Mouse (Mus musculus) intestine, embryonic 16.5 days (tissue): ENCODE data around the gene Mta1. TPM values are rescaled to one million over a fixed set of nuclear protein-coding genes. Genes with fewer than 3 reads are reported as not detected.
A peak's percentile ranks its signal among the peaks of the same experiment; 100 is the strongest.

Experiments
- ATAC-seq: fragments of 200-750 bp; cut with Nextera tagmentation; 2 replicates; pipeline ENCODE4 v1.8.0; 2017; ENCODE audit warnings: moderate TSS enrichment, moderate library complexity
- H3K27ac ChIP-seq: fragments of 300-500 bp; sonication (generic); 2 replicates; pipeline ENCODE4 v1.5.1; 2014; ENCODE audit warnings: mild to moderate bottlenecking, low read length
- H3K27me3 ChIP-seq: fragments of 300-500 bp; sonication (generic); replicated peaks from 2 replicates; pipeline ENCODE4 v1.6.1; 2014; ENCODE audit warnings: low read length, control low read depth, mixed read lengths; ENCODE audit not compliant: control insufficient read depth, insufficient read depth
- H3K36me3 ChIP-seq: fragments of 300-500 bp; sonication (generic); 2 replicates; pipeline ENCODE4 v1.6.1; 2014; ENCODE audit warnings: low read length, control low read depth; ENCODE audit not compliant: control insufficient read depth, insufficient read depth
- H3K4me1 ChIP-seq: fragments of 300-500 bp; sonication (generic); 2 replicates; pipeline ENCODE4 v1.6.1; 2014; ENCODE audit warnings: low read length, control low read depth, mixed read lengths; ENCODE audit not compliant: control insufficient read depth, insufficient read depth
- H3K4me2 ChIP-seq: fragments of 300-500 bp; sonication (generic); 2 replicates; pipeline ENCODE4 v1.6.1; 2014; ENCODE audit warnings: low read depth, low read length, control low read depth
- H3K4me3 ChIP-seq: fragments of 300-500 bp; sonication (generic); 2 replicates; pipeline ENCODE4 v1.5.1; 2014; ENCODE audit warnings: mild to moderate bottlenecking, low read length
- H3K9ac ChIP-seq: fragments of 300-500 bp; sonication (generic); 2 replicates; pipeline ENCODE4 v1.6.1; 2014; ENCODE audit warnings: low read depth, low read length
- H3K9me3 ChIP-seq: fragments of 300-500 bp; sonication (generic); 2 replicates; pipeline ENCODE4 v1.6.1; 2016; ENCODE audit warnings: low read length, control low read depth; ENCODE audit not compliant: control insufficient read depth
- WGBS: fragments of 180-500 bp; shearing (Covaris S2); extraction: QIAGEN DNeasy Blood & Tissue Kit; methylation state at CpG from one replicate; pipeline ENCODE4 v1.1.7; 2014; 5-methylcytosine and 5-hydroxymethylcytosine counted together
- microRNA-seq: library from miRNA; unstranded; fragments of <30 nt; microRNA quantifications from one replicate; pipeline ENCODE4, GENCODE M21; 2016
- polyA plus RNA-seq: library from polyadenylated mRNA; unstranded; fragments of >200 nt; fragmentation: Nextera tagmentation; extraction: Ambion mirVana; gene quantifications from 2 replicates; pipeline ENCODE4 v1.2.1, GENCODE M21; 2015

Mta1 gene
- polyA plus RNA-seq, 1 experiment from 2014 or later = 8.0 TPM

GRCm38 (mm10) chr12:113185442-113186291, 87.6 kb downstream of the Mta1 start, which contains the start of gene Tmem121:
Gene Tmem121 (plus strand): TSS chr12:113185930.
- no peaks in the 10 kb centered on the region for H3K9me3 ChIP-seq
- H3K4me2 ChIP-seq = peak within 1 kb of the TSS; percentile 88
- peaks cover 18% of the 10 kb centered on the region for H3K27me3 ChIP-seq
- H3K4me3 ChIP-seq = peak within 1 kb of the TSS; percentile 61
- 2% methylated on average over 63 of the region's 63 CpGs for WGBS
- H3K9ac ChIP-seq = peak within 1 kb of the TSS; percentile 71
- no peaks in the 10 kb centered on the region for H3K36me3 ChIP-seq
- no peak within 1 kb of the TSS for H3K27ac ChIP-seq
- ATAC-seq = peak; percentile 41; the same call in 1 of the 2 replicates
- H3K4me1 ChIP-seq = peaks cover 25% of the 10 kb centered on the region

DNA sequence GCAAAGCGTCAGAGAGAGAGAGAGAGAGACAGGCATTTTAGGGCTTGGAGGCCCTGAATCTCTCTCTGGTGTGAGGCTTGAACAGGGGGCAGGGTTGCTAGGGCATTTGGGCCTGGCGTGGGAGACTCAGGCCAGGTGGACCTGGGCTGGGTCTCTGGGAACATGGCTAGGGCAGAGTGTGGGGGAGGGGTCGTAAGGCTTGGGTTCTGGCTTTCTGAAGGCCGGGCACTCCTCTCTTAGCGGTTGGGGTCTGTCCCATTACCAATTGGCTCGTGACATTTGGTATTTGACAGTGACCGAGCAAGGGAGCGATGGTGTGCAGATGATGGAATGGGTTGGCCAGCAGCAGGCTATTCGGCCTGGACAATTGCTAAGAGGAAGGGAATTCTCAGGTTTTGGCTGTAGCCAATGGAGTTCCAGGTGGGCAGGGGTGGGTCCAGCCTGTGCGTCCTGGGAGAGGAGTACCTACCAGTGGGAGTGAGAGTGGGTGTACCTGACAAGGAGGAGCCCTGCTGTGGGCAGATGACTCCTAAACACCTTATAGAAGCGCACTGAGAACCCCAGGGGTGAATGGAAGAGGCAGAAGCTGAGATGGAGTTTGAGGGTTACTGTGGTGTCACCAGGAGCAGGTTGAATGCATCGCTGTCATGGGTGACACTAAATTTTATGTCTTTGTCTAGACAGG, 88.4 kb downstream of the Mta1 start:
- Histone ChIP-seq H3K4me3 (peak overlapping the region; percentile 61), H3K9me3 (no peaks in the 10 kb centered on the region), H3K4me1 (peaks cover 25% of the 10 kb centered on the region), H3K36me3 (no peaks in the 10 kb centered on the region), H3K27ac (no peak overlapping the region), H3K9ac (peak overlapping the region; percentile 71), H3K4me2 (peak overlapping the region; percentile 88), H3K27me3 (peaks cover 18% of the 10 kb centered on the region)
- ATAC-seq = no peak
- 48% methylated on average over 12 of the region's 12 CpGs for WGBS

Small RNA genes lying within 50 kb of the gene (microRNA-seq; reads per million reads assigned to microRNA genes)
- not detected for gene Gm44471

Other genes with a start within 250 kb of the Mta1 start
- gene Gpr132, start 230.1 kb upstream of the Mta1 start, polyA plus RNA-seq = 0.40 and 0.48 TPM in 2 replicates
- 2.2 and 2.4 TPM in 2 replicates for gene Jag2, start 168.5 kb upstream of the Mta1 start, polyA plus RNA-seq
- gene Nudt14, start 156.2 kb upstream of the Mta1 start, polyA plus RNA-seq = 100 and 102 TPM in 2 replicates
- gene Btbd6, start 121.8 kb upstream of the Mta1 start, polyA plus RNA-seq = 20.2 and 20.9 TPM in 2 replicates
- 36.5 and 41.6 TPM in 2 replicates for gene Brf1, start 97.6 kb upstream of the Mta1 start, polyA plus RNA-seq
- gene Pacs2, start 83.8 kb upstream of the Mta1 start, polyA plus RNA-seq = 7.3 and 9.8 TPM in 2 replicates
- gene Tex22, start 23.8 kb upstream of the Mta1 start, polyA plus RNA-seq = not detected in 2 replicates
- 124 and 130 TPM in 2 replicates for gene Crip2, start 42.0 kb downstream of the Mta1 start, polyA plus RNA-seq
- gene Crip1, start 48.0 kb downstream of the Mta1 start, polyA plus RNA-seq = 489 and 523 TPM in 2 replicates
- 21.4 and 22.7 TPM in 2 replicates for gene Tedc1, start 58.1 kb downstream of the Mta1 start, polyA plus RNA-seq
- gene Tmem121, start 87.7 kb downstream of the Mta1 start, polyA plus RNA-seq = 5.6 and 5.8 TPM in 2 replicates